Mouse (Mus musculus) neural tube, embryonic 15.5 days (tissue): ENCODE results near the gene Asb16. TPM values are rescaled to one million over a fixed set of nuclear protein-coding genes. Genes with fewer than 3 reads are reported as not detected.
"Not testable (repeated sequence)": the region's sequence is repeated elsewhere in the genome, so short reads cannot be mapped to it uniquely, and the experiment has no call there.

Experiments
- ATAC-seq: fragments of 200-750 bp; cut with Nextera tagmentation; 2 replicates; pipeline ENCODE4 v1.8.0; 2017; ENCODE audit warnings: mild to moderate bottlenecking, moderate TSS enrichment, moderate library complexity; ENCODE audit not compliant: low FRiP score
- H3K27ac ChIP-seq: fragments of 300-500 bp; sonication (generic); replicated peaks from 2 replicates; pipeline ENCODE4 v1.5.1; 2015; ENCODE audit warnings: mild to moderate bottlenecking, inconsistent platforms
- H3K27me3 ChIP-seq: fragments of 300-500 bp; sonication (generic); replicated peaks from 2 replicates; pipeline ENCODE4 v1.6.1; 2015; ENCODE audit warnings: inconsistent platforms
- H3K36me3 ChIP-seq: fragments of 300-500 bp; sonication (generic); 2 replicates; pipeline ENCODE4 v1.6.1; 2015; ENCODE audit warnings: inconsistent platforms
- H3K4me1 ChIP-seq: fragments of 300-500 bp; sonication (generic); 2 replicates; pipeline ENCODE4 v1.6.1; 2015; ENCODE audit warnings: inconsistent platforms
- H3K4me2 ChIP-seq: fragments of 300-500 bp; sonication (generic); 2 replicates; pipeline ENCODE4 v1.6.1; 2015; ENCODE audit warnings: inconsistent platforms, mild to moderate bottlenecking, moderate library complexity
- H3K4me3 ChIP-seq: fragments of 300-500 bp; sonication (generic); replicated peaks from 2 replicates; pipeline ENCODE4 v1.5.1; 2015; ENCODE audit warnings: mild to moderate bottlenecking, inconsistent platforms
- H3K9ac ChIP-seq: fragments of 300-500 bp; sonication (generic); replicated peaks from 2 replicates; pipeline ENCODE4 v1.6.1; 2015; ENCODE audit warnings: mild to moderate bottlenecking, inconsistent platforms
- H3K9me3 ChIP-seq: fragments of 300-500 bp; sonication (generic); replicated peaks from 2 replicates; pipeline ENCODE4 v1.6.1; 2016; ENCODE audit warnings: inconsistent platforms
- WGBS: fragments of 180-500 bp; shearing (Covaris S2); methylation state at CpG from one replicate; pipeline ENCODE4 v1.1.7; 2015; ENCODE audit warnings: mixed read lengths; 5-methylcytosine and 5-hydroxymethylcytosine counted together
- polyA plus RNA-seq: library from polyadenylated mRNA; unstranded; fragments of >200 nt; fragmentation: Nextera tagmentation; extraction: Ambion mirVana; gene quantifications from 2 replicates; pipeline ENCODE4 v1.2.1, GENCODE M21; 2015

Asb16 gene
- polyA plus RNA-seq, 1 experiment from 2014 or later = 0.12 TPM

DNA sequence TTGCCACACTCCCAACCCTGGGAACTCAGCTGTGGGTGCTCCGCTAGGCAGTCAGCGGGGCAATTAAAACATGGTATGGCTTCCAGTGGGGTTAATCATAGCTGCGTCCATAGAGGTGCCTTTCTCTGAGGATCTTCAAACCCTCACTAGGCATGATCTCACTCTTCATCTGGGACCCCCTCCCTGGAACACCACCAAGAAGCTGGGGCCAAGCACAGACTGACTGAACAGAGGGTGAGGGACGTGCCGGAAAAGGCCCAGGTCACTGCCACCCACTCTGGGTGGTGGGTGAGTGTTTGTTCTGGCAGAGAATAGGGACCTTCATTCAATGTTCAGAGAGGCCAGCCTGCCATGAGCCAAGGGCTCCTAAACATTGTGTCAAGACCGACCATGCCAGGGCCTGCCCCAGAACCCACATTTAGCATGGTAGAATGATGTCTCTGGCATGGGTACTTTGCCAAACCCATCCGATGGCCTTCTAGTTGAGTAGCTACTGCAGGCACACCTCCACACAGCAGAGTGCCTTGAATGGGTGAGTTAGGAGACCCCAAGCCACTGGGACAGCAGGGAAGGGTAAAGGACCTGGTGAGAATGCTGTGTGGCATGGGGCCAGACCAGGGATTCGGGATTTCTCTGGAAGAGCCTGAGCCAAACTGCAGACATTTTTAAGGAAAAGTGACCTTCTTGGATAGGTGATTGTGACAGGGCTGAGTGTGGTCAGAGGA lies 1.8 kb upstream of the Asb16 start:
- Histone ChIP-seq H3K9me3 (no peaks in the 10 kb centered on the region), H3K4me1 (peaks cover 9% of the 10 kb centered on the region), H3K4me2 (no peak overlapping the region), H3K27me3 (no peaks in the 10 kb centered on the region; the same call in 1 of the 2 replicates), H3K27ac (no peak overlapping the region), H3K36me3 (no peaks in the 10 kb centered on the region), H3K4me3 (no peak overlapping the region), H3K9ac (no peak overlapping the region)
- no peak for ATAC-seq
- WGBS = 84% methylated on average over 8 of the region's 8 CpGs

- WGBS = 7% methylated on average over 11 of the region's 11 CpGs
- Histone ChIP-seq H3K36me3 (no peaks in the 10 kb centered on the region), H3K9ac (no peak overlapping the region), H3K4me2 (peak overlapping the region; percentile 27), H3K27ac (no peak overlapping the region), H3K4me3 (no peak overlapping the region), H3K4me1 (peaks cover 9% of the 10 kb centered on the region), H3K9me3 (no peaks in the 10 kb centered on the region), H3K27me3 (no peaks in the 10 kb centered on the region; the same call in 1 of the 2 replicates)
- ATAC-seq = peak; percentile 74; the same call in 1 of the 2 replicates
Observed at GRCm38 (mm10) chr11:102267480-102267879, 1.1 kb upstream of the Asb16 start.

GRCm38 (mm10) chr11:102276411-102276915 lies 7.9 kb downstream of the Asb16 start:
- H3K4me1 ChIP-seq = peaks cover 12% of the 10 kb centered on the region
- no peaks in the 10 kb centered on the region for H3K9me3 ChIP-seq
- peak overlapping the region; percentile 38 for H3K4me3 ChIP-seq
- H3K36me3 ChIP-seq = no peaks in the 10 kb centered on the region
- peak overlapping the region; percentile 37; the same call in 1 of the 2 replicates for H3K27ac ChIP-seq
- WGBS = under 1% methylated on average over 33 of the region's 33 CpGs
- peak overlapping the region; percentile 77 for H3K4me2 ChIP-seq
- H3K9ac ChIP-seq = peak overlapping the region; percentile 59
- ATAC-seq = peak; percentile 61
- H3K27me3 ChIP-seq = peaks cover 4% of the 10 kb centered on the region; the same call in 1 of the 2 replicates

DNA sequence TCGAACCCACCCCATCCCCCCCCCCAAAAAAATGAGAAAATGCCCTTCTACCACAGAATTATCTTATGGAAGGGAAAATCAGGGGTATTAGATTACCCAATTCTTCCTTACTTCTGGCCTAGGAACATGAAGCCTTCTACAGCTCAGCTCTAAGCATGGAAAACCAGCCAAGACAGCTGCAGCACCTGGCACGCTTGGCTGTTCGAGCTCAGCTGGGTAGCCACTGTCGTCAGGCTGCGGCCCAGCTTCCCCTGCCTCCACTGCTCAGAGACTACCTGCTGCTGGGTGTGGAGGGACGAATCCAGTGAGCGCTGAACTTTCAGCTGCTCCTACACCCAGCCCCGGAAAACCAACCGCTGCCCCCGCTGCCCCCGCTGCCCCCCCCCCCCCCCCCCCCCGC lies 9.2 kb downstream of the Asb16 start:
- ATAC-seq = no peak
- no peaks in the 10 kb centered on the region for H3K9me3 ChIP-seq
- no peak overlapping the region for H3K4me2 ChIP-seq
- 53% methylated on average over 9 of the region's 12 CpGs for WGBS
- peaks cover 12% of the 10 kb centered on the region for H3K4me1 ChIP-seq
- no peaks in the 10 kb centered on the region for H3K36me3 ChIP-seq
- peaks cover 4% of the 10 kb centered on the region; the same call in 1 of the 2 replicates for H3K27me3 ChIP-seq
- no peak overlapping the region for H3K27ac ChIP-seq
- H3K9ac ChIP-seq = no peak overlapping the region
- no peak overlapping the region for H3K4me3 ChIP-seq

DNA sequence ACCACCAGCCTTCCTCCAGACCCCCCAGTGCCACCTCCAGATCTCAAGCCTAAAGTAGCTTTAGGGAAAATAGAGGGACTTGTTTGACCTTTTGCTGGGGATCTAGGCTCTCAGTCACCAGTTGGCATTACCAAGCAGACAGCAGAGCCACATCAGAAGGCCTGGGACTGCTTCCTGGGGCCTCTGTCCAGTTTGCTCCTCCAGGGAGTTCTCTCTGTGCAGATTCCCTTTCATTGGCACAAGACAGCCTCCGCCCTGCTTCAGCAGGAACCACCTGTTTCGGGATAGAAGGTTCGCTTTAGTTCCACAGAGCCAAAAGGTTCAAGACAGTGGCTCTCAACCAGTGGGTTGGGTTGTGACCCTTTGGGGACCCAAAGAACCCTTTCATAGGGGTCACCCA lies 11.1 kb downstream of the Asb16 start:
- H3K36me3 ChIP-seq = no peaks in the 10 kb centered on the region
- WGBS = 95% methylated on average over 3 of the region's 3 CpGs
- no peaks in the 10 kb centered on the region for H3K9me3 ChIP-seq
- H3K9ac ChIP-seq = no peak overlapping the region
- peaks cover 12% of the 10 kb centered on the region for H3K4me1 ChIP-seq
- H3K4me2 ChIP-seq = no peak overlapping the region
- H3K4me3 ChIP-seq = no peak overlapping the region
- no peak overlapping the region for H3K27ac ChIP-seq
- ATAC-seq = no peak
- peaks cover 4% of the 10 kb centered on the region; the same call in 1 of the 2 replicates for H3K27me3 ChIP-seq

DNA sequence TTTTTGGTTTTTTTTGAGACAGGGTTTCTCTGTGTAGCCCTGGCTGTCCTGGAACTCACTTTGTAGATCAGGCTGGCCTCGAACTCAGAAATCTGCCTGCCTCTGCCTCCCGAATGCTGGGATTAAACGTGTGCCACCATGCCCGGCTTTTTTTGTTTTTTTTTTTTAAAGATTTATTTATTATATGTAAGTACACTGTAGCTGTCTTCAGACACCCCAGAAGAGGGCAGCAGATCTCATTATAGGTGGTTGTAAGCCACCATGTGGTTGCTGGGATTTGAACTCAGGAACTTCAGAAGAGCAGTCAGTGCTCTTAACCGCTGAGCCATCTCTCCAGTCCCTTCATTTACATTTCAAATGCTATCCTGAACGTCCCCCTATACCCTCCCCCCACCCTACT lies 11.7 kb downstream of the Asb16 start:
- H3K4me3 ChIP-seq, H3K9ac ChIP-seq, H3K36me3 ChIP-seq, ATAC-seq, H3K4me2 ChIP-seq, H3K27me3 ChIP-seq, H3K9me3 ChIP-seq, H3K27ac ChIP-seq: not testable (repeated sequence)
- WGBS = 75% methylated on average over 6 of the region's 6 CpGs
- peaks cover 12% of the 10 kb centered on the region for H3K4me1 ChIP-seq

GRCm38 (mm10) chr11:102283922-102284321 lies 15.4 kb downstream of the Asb16 start:
- Histone ChIP-seq H3K9ac (no peak overlapping the region), H3K9me3 (no peaks in the 10 kb centered on the region), H3K36me3 (peaks cover 17% of the 10 kb centered on the region), H3K4me1 (peaks cover 26% of the 10 kb centered on the region), H3K4me3 (peak overlapping the region; percentile 87), H3K27me3 (no peaks in the 10 kb centered on the region), H3K27ac (peak overlapping the region; percentile 91), H3K4me2 (peak overlapping the region; percentile 74)
- no peak for ATAC-seq
- 88% methylated on average over 6 of the region's 6 CpGs for WGBS

DNA sequence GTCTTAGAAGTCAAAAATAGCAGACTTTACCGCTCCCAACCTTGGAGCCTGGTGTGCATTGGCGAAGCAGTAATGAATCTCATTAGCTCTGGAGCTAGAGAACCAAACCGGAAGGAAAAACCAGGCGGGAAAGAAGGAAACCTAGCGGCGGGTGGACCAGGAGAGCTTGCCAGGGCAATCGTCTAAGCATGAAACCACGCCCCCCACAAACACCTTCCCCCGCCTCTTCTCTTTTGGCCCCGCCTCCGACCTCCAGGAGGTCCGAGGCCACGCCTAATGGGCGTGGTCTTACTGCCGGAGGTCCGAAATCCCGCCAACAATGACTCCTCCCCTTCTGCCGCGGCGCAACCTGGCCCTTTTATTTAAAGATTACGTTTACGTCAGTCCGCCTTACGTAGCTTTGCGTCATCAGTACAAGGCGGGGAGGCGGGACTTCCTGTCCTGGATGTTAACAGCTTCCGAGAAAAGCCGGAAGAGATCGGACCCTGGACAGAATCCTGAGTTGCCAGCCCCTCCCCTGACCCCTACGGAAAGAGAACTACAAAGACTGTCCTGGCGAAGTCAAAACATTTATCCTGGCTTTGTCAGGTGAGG lies 16.1 kb downstream of the Asb16 start, which contains the start of gene Tmub2:
Tmub2 (plus strand) TSS at position 431 of the 594 bp plus-strand sequence.
- under 1% methylated on average over 26 of the region's 32 CpGs for WGBS
- peaks cover 33% of the 10 kb centered on the region for H3K4me1 ChIP-seq
- H3K27me3 ChIP-seq = no peaks in the 10 kb centered on the region
- no peaks in the 10 kb centered on the region for H3K9me3 ChIP-seq
- peak; percentile 94 for ATAC-seq
- peak within 1 kb of the TSS; percentile 91 for H3K27ac ChIP-seq
- H3K4me3 ChIP-seq = peak within 1 kb of the TSS; percentile 87
- H3K36me3 ChIP-seq = peaks cover 19% of the 10 kb centered on the region
- H3K4me2 ChIP-seq = peak within 1 kb of the TSS; percentile 74
- peak within 1 kb of the TSS; percentile 77 for H3K9ac ChIP-seq

- Histone ChIP-seq H3K4me1 (peaks cover 35% of the 10 kb centered on the region), H3K4me2 (peak overlapping the region; percentile 74), H3K9me3 (no peaks in the 10 kb centered on the region), H3K36me3 (peaks cover 25% of the 10 kb centered on the region), H3K9ac (peak overlapping the region; percentile 77), H3K4me3 (peak overlapping the region; percentile 87), H3K27me3 (no peaks in the 10 kb centered on the region), H3K27ac (peak overlapping the region; percentile 91)
- WGBS = 5% methylated on average over 31 of the region's 31 CpGs
- ATAC-seq = peak; percentile 76
Observed at GRCm38 (mm10) chr11:102285095-102285834, 16.7 kb downstream of the Asb16 start.

DNA sequence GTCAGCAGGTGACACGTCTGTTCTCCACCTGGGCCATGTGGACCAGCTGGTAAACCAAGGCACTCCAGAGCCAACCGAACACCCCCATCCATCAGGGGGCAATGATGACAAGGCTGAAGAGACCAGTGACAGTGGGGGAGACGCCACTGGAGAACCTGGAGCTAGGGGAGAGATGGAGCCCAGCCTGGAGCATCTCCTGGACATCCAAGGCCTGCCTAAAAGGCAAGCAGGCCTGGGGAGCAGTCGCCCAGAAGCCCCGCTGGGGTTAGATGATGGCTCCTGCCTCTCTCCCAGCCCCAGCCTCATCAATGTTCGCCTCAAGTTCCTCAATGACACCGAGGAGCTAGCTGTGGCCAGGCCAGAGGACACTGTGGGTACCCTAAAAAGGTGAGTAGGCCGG lies 18.9 kb downstream of the Asb16 start:
- 86% methylated on average over 8 of the region's 8 CpGs for WGBS
- Histone ChIP-seq H3K27me3 (no peaks in the 10 kb centered on the region), H3K36me3 (peaks cover 48% of the 10 kb centered on the region), H3K4me3 (no peak overlapping the region), H3K9ac (no peak overlapping the region), H3K4me2 (no peak overlapping the region), H3K27ac (no peak overlapping the region), H3K9me3 (no peaks in the 10 kb centered on the region), H3K4me1 (peaks cover 35% of the 10 kb centered on the region)
- ATAC-seq = no peak

GRCm38 (mm10) chr11:102288027-102288804 lies 19.7 kb downstream of the Asb16 start:
- Histone ChIP-seq H3K4me3 (no peak overlapping the region), H3K27me3 (no peaks in the 10 kb centered on the region), H3K9ac (no peak overlapping the region), H3K4me2 (no peak overlapping the region), H3K36me3 (peaks cover 54% of the 10 kb centered on the region), H3K27ac (no peak overlapping the region), H3K4me1 (peaks cover 35% of the 10 kb centered on the region), H3K9me3 (no peaks in the 10 kb centered on the region)
- ATAC-seq = no peak
- WGBS = 84% methylated on average over 8 of the region's 8 CpGs
